8 mouse cellular contexts compared by ENCODE assay signal in genomic region chr6:97205439-97205885, GRCm38 (mm10). TPM values are rescaled to one million over a fixed set of nuclear protein-coding genes. Genes with fewer than 3 reads are reported as not detected.
DNase-seq lines count a peak whose midpoint lies in the region; ATAC-seq lines count a peak whose summit lies in the region.

Gene Uba3 (minus strand): TSS chr6:97205647.

- no peaks in the 10 kb centered on the region for H3K9me3 ChIP-seq in heart, embryonic 10.5 days
- no peaks in the 10 kb centered on the region for H3K9me3 ChIP-seq in kidney, embryonic 15.5 days (replicated peaks)

- H3K4me3 ChIP-seq in heart, embryonic 10.5 days, result peak within 1 kb of the TSS; percentile 91
- H3K4me3 ChIP-seq in kidney, embryonic 15.5 days (replicated peaks), result peak within 1 kb of the TSS; percentile 87

- peak within 1 kb of the TSS; percentile 84 for H3K9ac ChIP-seq in kidney, embryonic 15.5 days

- peak within 1 kb of the TSS; percentile 63 for H3K4me2 ChIP-seq in kidney, embryonic 15.5 days

- H3K27me3 ChIP-seq in heart, embryonic 10.5 days (ENCODE audit: insufficient read depth, poor library complexity, severe bottlenecking), result no peaks in the 10 kb centered on the region
- no peaks in the 10 kb centered on the region for H3K27me3 ChIP-seq in kidney, embryonic 15.5 days

- peak; percentile 100 for DNase-seq in B cell, adult 2 months
- DNase-seq in brain, adult 2 months (ENCODE audit: low read depth, low spot score), result peak; percentile 100
- DNase-seq in heart, embryonic 10.5 days (ENCODE audit: low spot score), result peak; percentile 100
- DNase-seq in liver, result peak; percentile 100
- DNase-seq in spleen, postnatal 4 days (ENCODE audit: low spot score in 2 of 2), result peak; percentile 100

- H3K36me3 ChIP-seq in heart, embryonic 10.5 days, result peaks cover 6% of the 10 kb centered on the region; the same call in 1 of the 2 replicates
- no peaks in the 10 kb centered on the region for H3K36me3 ChIP-seq in kidney, embryonic 15.5 days

- H3K27ac ChIP-seq in heart, embryonic 10.5 days, result peak within 1 kb of the TSS; percentile 97
- H3K27ac ChIP-seq in kidney, embryonic 15.5 days, result peak within 1 kb of the TSS; percentile 89

- H3K4me1 ChIP-seq in heart, embryonic 10.5 days, result peaks cover 16% of the 10 kb centered on the region
- peaks cover 29% of the 10 kb centered on the region for H3K4me1 ChIP-seq in kidney, embryonic 15.5 days

- peak; percentile 96 for ATAC-seq in erythroblast, adult 5-6 weeks (replicated peaks; ENCODE audit: low FRiP score, poor library complexity, severe bottlenecking)
- peak; percentile 98 for ATAC-seq in kidney, embryonic 15.5 days (replicated peaks; ENCODE audit: low FRiP score)
- ATAC-seq in monocyte, adult 5-6 weeks (replicated peaks; ENCODE audit: insufficient number of reproducible peaks, low FRiP score, low TSS enrichment, poor library complexity, severe bottlenecking), result peak; percentile 94

- WGBS in heart, embryonic 10.5 days, result 1% methylated on average over 34 of the region's 38 CpGs
- under 1% methylated on average over 38 of the region's 38 CpGs for WGBS in kidney, embryonic 15.5 days

RNA-seq across cellular contexts. Expression of gene Uba3, which starts in this region (rescaled TPM):
- 24.0 and 25.9 TPM in 2 replicates for total RNA-seq in erythroblast, adult 5-6 weeks (2015; ENCODE audit: low replicate concordance)
- 35.1 and 38.5 TPM in 2 replicates for total RNA-seq in erythroblast, adult 5-6 weeks (2017; ENCODE audit: low replicate concordance)
- 88.8 and 90.6 TPM in 2 replicates for polyA plus RNA-seq in heart, embryonic 10.5 days (2016; fragmentation: Nextera tagmentation; extraction: Ambion mirVana)
- 74.1 and 82.6 TPM in 2 replicates for polyA plus RNA-seq in kidney, embryonic 15.5 days (2015; fragmentation: Nextera tagmentation; extraction: Ambion mirVana)
- total RNA-seq in monocyte, adult 5-6 weeks (2017), result 97.2 to 105 TPM (median 99.9 TPM) in 3 replicates

Comparison
In these comparisons a context has a peak if more than half of its experiments do, and no peak if none do; other contexts are left out.
1. Peak in every context shown above with its lines: DNase-seq, ATAC-seq, H3K4me3 ChIP-seq and H3K27ac ChIP-seq.